Mouse (Mus musculus): ENCODE measurements around the gene Psme1.
A peak's percentile ranks its signal among the peaks of the same experiment; 100 is the strongest.

Psme1 gene

GRCm38 (mm10) chr14:55577871-55578667, at the start of gene Psme1:
Gene Psme1, plus strand, starts transcription at chr14:55578123.
- DNase-seq: peak; percentile 86

GRCm38 (mm10) chr14:55536116-55536745, 41.7 kb upstream of the Psme1 start:
- peak; percentile 71 for DNase-seq

GRCm38 (mm10) chr14:55540067-55540786, 37.7 kb upstream of the Psme1 start, which contains the start of gene Pck2:
Gene Pck2, plus strand, starts transcription at chr14:55540266.
- peak; percentile 88 for DNase-seq

- peak; percentile 89 for DNase-seq
These were observed 37.1 kb upstream of the Psme1 start for GRCm38 (mm10) chr14:55540787-55541321.

GRCm38 (mm10) chr14:55542268-55542667, 35.7 kb upstream of the Psme1 start:
- no peak for DNase-seq

- no peak for DNase-seq
These were observed 33.6 kb upstream of the Psme1 start for GRCm38 (mm10) chr14:55544334-55544733.

- no peak for DNase-seq
These were observed 27.7 kb upstream of the Psme1 start for GRCm38 (mm10) chr14:55550191-55550590.

- no peak for DNase-seq
These were observed 26.6 kb upstream of the Psme1 start for GRCm38 (mm10) chr14:55551347-55551746.

- no peak for DNase-seq
These were observed 26.1 kb upstream of the Psme1 start for GRCm38 (mm10) chr14:55551794-55552193.

GRCm38 (mm10) chr14:55554635-55555034, 23.3 kb upstream of the Psme1 start:
- no peak for DNase-seq

GRCm38 (mm10) chr14:55555788-55556187, 22.1 kb upstream of the Psme1 start:
- DNase-seq: no peak

GRCm38 (mm10) chr14:55557003-55557402, 20.9 kb upstream of the Psme1 start:
- DNase-seq: peak; percentile 78

- no peak for DNase-seq
These were observed 20.3 kb upstream of the Psme1 start for GRCm38 (mm10) chr14:55557587-55557986.

- DNase-seq: no peak
These were observed 19.0 kb upstream of the Psme1 start for GRCm38 (mm10) chr14:55558740-55559448.

GRCm38 (mm10) chr14:55559799-55560201, 18.1 kb upstream of the Psme1 start, which contains the start of gene Dcaf11:
Gene Dcaf11, plus strand, starts transcription at chr14:55560006.
- DNase-seq: peak; percentile 97

GRCm38 (mm10) chr14:55560202-55561073, 17.5 kb upstream of the Psme1 start, which contains the start of gene A730061H03Rik:
Gene A730061H03Rik, minus strand, starts transcription at chr14:55560406.
- DNase-seq: peak; percentile 100

GRCm38 (mm10) chr14:55561860-55562259, 16.1 kb upstream of the Psme1 start:
- no peak for DNase-seq

GRCm38 (mm10) chr14:55563249-55563648, 14.7 kb upstream of the Psme1 start:
- DNase-seq: no peak

- DNase-seq: no peak
These were observed 12.2 kb upstream of the Psme1 start for GRCm38 (mm10) chr14:55565748-55566147.

GRCm38 (mm10) chr14:55567496-55567895, 10.4 kb upstream of the Psme1 start:
- DNase-seq: no peak

- DNase-seq: no peak
These were observed 7.3 kb upstream of the Psme1 start for GRCm38 (mm10) chr14:55570588-55570987.
